Mouse (Mus musculus) intestine, embryonic 15.5 days (tissue): ENCODE results near the gene Klc1. TPM values are rescaled to one million over a fixed set of nuclear protein-coding genes. Genes with fewer than 3 reads are reported as not detected.
"Not testable (repeated sequence)": the region's sequence is repeated elsewhere in the genome, so short reads cannot be mapped to it uniquely, and the experiment has no call there.

Source experiments
- ATAC-seq: fragments of 200-750 bp; cut with Nextera tagmentation; 2 replicates; pipeline ENCODE4 v1.8.0; 2017; ENCODE audit warnings: moderate TSS enrichment, moderate library complexity
- H3K27ac ChIP-seq: fragments of 300-500 bp; sonication (generic); 2 replicates; pipeline ENCODE4 v1.5.1; 2015; ENCODE audit warnings: mild to moderate bottlenecking, inconsistent platforms
- H3K27me3 ChIP-seq: fragments of 300-500 bp; sonication (generic); replicated peaks from 2 replicates; pipeline ENCODE4 v1.6.1; 2015; ENCODE audit warnings: inconsistent platforms
- H3K36me3 ChIP-seq: fragments of 300-500 bp; sonication (generic); 2 replicates; pipeline ENCODE4 v1.6.1; 2015; ENCODE audit warnings: inconsistent platforms
- H3K4me1 ChIP-seq: fragments of 300-500 bp; sonication (generic); replicated peaks from 2 replicates; pipeline ENCODE4 v1.6.1; 2015; ENCODE audit warnings: inconsistent platforms
- H3K4me2 ChIP-seq: fragments of 300-500 bp; sonication (generic); replicated peaks from 2 replicates; pipeline ENCODE4 v1.6.1; 2015; ENCODE audit warnings: mild to moderate bottlenecking, inconsistent platforms
- H3K4me3 ChIP-seq: fragments of 300-500 bp; sonication (generic); replicated peaks from 2 replicates; pipeline ENCODE4 v1.5.1; 2015; ENCODE audit warnings: inconsistent platforms
- H3K9ac ChIP-seq: fragments of 300-500 bp; sonication (generic); 2 replicates; pipeline ENCODE4 v1.6.1; 2015; ENCODE audit warnings: inconsistent platforms
- H3K9me3 ChIP-seq: fragments of 300-500 bp; sonication (generic); 2 replicates; pipeline ENCODE4 v1.6.1; 2016; ENCODE audit warnings: inconsistent platforms
- WGBS: fragments of 180-500 bp; shearing (Covaris S2); methylation state at CpG from one replicate; pipeline ENCODE4 v1.1.7; 2015; 5-methylcytosine and 5-hydroxymethylcytosine counted together
- polyA plus RNA-seq: library from polyadenylated mRNA; unstranded; fragments of >200 nt; fragmentation: Nextera tagmentation; extraction: Ambion mirVana; gene quantifications from 2 replicates; pipeline ENCODE4 v1.2.1, GENCODE M21; 2015

The Klc1 gene
- polyA plus RNA-seq, 1 experiment from 2014 or later, result 91.1 TPM

DNA sequence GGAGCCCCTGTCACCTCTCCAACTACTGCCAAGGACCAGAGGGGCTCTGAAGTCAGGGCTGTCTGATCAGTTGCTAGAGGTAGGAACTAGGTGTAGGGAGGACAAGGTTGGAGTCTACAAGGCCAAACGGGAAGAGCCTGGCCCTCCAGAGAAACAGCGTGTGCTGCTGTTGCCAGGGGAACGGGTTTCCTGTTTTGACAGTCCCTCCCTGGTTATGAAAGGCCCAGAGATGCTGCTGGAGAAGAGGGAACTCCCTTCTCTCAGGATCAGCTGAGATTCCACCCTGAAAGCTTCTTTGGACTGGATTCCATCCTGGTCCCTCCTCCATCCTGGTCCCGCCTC lies 32.6 kb upstream of the Klc1 start:
- Histone ChIP-seq H3K4me1 (peaks cover 4% of the 10 kb centered on the region; the same call in 1 of the 2 replicates), H3K27me3 (no peaks in the 10 kb centered on the region), H3K4me3 (no peak overlapping the region), H3K27ac (0 out of 2 replicates have a peak overlapping the region, but pooled peaks have one; percentile 19), H3K36me3 (0 out of 2 replicates have a peak, but pooled peaks cover 5% of the 10 kb centered on the region), H3K9ac (peak overlapping the region; percentile 18; the same call in 1 of the 2 replicates), H3K9me3 (no peaks in the 10 kb centered on the region), H3K4me2 (no peak overlapping the region)
- WGBS, result 58% methylated on average over 4 of the region's 4 CpGs
- ATAC-seq, result no peak; the same call in 1 of the 2 replicates

DNA sequence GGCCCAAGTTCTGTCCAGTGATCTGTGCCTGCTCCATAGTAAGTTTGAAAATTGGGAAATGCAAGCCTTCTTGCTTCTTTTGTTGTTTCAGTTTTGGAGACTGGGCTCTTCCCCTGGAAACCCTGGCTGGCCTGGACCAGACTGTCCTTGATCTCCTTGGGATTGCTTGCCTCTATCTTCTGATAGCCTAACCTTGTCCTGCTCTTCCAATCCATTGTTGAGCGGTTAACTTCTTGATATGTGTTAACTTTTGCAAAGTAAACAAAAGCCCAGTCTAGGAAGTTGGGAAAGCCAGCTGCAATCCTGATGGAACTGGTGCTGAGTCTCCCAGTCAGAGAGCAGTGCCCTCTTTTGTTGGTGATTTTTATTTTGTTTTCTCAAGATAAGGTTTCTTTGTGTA lies 30.7 kb upstream of the Klc1 start:
- Histone ChIP-seq H3K27me3 (no peaks in the 10 kb centered on the region), H3K4me1 (peaks cover 15% of the 10 kb centered on the region; the same call in 1 of the 2 replicates), H3K9ac (no peak overlapping the region), H3K9me3 (no peaks in the 10 kb centered on the region), H3K27ac (no peak overlapping the region), H3K4me3 (no peak overlapping the region), H3K36me3 (0 out of 2 replicates have a peak, but pooled peaks cover 5% of the 10 kb centered on the region), H3K4me2 (no peak overlapping the region)
- 61% methylated on average over 1 of the region's 1 CpGs for WGBS
- ATAC-seq, result no peak

DNA sequence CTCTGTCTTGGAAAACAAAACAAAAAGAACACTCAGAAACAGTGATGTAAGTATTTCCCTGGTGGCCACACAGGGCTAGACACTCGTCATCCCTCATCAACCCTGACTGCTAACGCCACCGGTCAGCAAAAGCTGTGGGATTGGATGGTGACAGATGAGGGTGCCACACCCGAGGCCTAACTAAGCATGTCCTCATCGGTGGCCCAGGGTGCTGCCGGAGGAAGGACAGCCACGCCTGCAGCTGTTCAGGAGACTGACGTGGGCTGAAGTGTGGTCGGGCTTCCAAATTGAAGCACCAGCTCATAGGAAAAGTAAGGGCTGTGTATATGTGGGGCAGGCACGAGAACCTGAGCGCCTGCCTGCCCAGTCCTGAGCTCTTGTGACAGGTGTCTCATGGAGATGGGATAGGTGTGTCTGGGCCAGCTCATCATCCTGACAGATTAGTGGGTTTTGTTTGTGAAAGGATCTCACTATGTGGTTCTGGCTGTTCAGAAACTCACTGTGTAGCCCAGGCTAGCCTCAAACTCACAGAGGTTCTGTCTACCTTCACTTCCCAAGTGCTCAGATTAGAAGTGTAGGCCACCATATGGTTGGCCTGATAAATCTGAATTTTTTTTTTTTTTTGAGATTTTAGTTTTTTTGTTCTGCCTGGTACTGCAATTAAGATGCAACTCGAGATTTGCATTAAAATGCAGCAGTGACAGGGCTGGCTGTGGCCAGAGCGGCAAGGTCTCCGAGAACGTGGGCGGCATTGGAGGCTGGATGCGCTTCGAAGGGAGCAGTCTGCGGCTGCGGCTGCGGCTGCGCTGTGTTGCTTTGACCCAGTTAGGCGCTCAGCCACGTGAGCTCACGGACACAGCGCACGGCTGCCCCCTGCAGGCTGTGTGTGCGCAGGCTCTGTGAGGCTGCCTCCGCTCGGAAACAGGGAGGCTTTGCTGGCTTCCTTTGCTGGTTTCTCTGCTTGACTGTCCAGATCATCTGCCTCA lies 26.5 kb upstream of the Klc1 start:
- Histone ChIP-seq H3K27ac (no peak overlapping the region), H3K9me3 (no peaks in the 10 kb centered on the region), H3K4me3 (no peak overlapping the region), H3K4me2 (peak overlapping the region; percentile 44), H3K36me3 (0 out of 2 replicates have a peak, but pooled peaks cover 3% of the 10 kb centered on the region), H3K27me3 (no peaks in the 10 kb centered on the region), H3K9ac (no peak overlapping the region), H3K4me1 (peaks cover 11% of the 10 kb centered on the region; the same call in 1 of the 2 replicates)
- 33% methylated on average over 30 of the region's 30 CpGs for WGBS
- ATAC-seq, result peak; percentile 94

DNA sequence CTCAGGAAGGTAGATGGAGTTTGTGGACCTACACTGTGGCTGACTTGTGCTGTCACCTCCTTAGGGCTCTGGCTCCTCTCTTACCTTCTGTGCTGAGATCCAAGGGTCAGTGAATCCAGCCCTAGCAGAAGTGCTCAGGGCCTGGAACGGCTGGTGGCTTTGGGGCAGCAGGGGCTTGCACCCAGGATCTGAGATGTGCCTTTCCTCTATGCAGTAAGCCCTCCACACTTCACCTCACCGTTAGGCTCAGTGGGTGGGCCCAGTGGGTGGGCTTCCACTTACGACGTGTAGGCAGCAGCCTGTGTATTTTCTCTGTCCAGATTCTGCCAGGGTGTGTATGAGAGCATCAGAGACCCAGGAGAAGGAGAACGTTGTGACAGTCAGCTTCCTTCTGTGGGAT lies 25.7 kb upstream of the Klc1 start:
- H3K27ac ChIP-seq, result no peak overlapping the region
- no peak overlapping the region for H3K4me3 ChIP-seq
- ATAC-seq, result peak; percentile 44; the same call in 1 of the 2 replicates
- H3K9ac ChIP-seq, result peak overlapping the region; percentile 32; the same call in 1 of the 2 replicates
- peaks cover 11% of the 10 kb centered on the region; the same call in 1 of the 2 replicates for H3K4me1 ChIP-seq
- no peaks in the 10 kb centered on the region for H3K9me3 ChIP-seq
- no peaks in the 10 kb centered on the region for H3K36me3 ChIP-seq
- no peaks in the 10 kb centered on the region for H3K27me3 ChIP-seq
- H3K4me2 ChIP-seq, result no peak overlapping the region
- WGBS, result 56% methylated on average over 5 of the region's 5 CpGs

DNA sequence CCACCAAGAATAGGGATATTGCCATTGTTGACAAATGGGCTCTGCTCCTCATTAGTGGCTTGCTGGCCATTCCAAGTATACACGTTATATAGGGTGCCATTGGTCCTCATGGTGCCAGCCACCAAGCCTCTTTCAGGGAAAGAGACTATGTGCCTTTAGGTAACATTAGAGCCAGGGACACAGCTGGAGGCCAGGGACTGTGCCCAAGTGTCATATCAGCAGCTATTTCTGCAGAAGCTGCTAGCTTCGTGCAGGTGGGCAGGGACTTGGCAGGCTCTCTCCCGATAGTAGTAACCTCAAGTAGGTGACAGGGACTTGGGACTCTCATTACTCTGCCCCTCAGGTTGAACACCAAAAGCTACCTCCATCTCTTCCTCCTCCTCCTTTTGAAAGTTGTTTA lies 23.7 kb upstream of the Klc1 start:
- peaks cover 11% of the 10 kb centered on the region; the same call in 1 of the 2 replicates for H3K4me1 ChIP-seq
- H3K4me3 ChIP-seq, result no peak overlapping the region
- H3K4me2 ChIP-seq, result no peak overlapping the region
- no peak for ATAC-seq
- H3K27ac ChIP-seq, result no peak overlapping the region
- H3K27me3 ChIP-seq, result no peaks in the 10 kb centered on the region
- H3K9ac ChIP-seq, result no peak overlapping the region
- 91% methylated on average over 3 of the region's 3 CpGs for WGBS
- no peaks in the 10 kb centered on the region for H3K9me3 ChIP-seq
- H3K36me3 ChIP-seq, result no peaks in the 10 kb centered on the region

DNA sequence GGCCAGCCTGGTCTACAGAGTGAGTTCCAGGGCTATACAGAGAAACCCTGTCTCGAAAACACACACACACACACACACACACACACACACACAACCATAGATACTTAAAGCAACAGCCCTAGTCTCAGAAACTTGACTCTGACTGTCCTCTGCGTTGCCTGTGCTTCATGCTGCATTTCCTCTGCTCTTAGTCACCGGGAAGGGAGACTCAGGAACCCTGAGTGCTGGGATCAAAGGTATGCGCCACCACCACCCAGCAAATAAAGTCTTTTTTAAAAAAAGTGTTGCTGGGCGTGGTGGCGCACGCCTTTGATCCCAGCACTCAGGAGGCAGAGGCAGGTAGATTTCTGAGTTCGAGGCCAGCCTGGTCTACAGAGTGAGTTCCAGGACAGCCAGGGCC lies 22.0 kb upstream of the Klc1 start:
- H3K9me3 ChIP-seq, H3K4me3 ChIP-seq, H3K36me3 ChIP-seq, ATAC-seq, H3K27me3 ChIP-seq, H3K9ac ChIP-seq, H3K27ac ChIP-seq, H3K4me2 ChIP-seq: not testable (repeated sequence)
- 85% methylated on average over 8 of the region's 8 CpGs for WGBS
- peaks cover 11% of the 10 kb centered on the region; the same call in 1 of the 2 replicates for H3K4me1 ChIP-seq

DNA sequence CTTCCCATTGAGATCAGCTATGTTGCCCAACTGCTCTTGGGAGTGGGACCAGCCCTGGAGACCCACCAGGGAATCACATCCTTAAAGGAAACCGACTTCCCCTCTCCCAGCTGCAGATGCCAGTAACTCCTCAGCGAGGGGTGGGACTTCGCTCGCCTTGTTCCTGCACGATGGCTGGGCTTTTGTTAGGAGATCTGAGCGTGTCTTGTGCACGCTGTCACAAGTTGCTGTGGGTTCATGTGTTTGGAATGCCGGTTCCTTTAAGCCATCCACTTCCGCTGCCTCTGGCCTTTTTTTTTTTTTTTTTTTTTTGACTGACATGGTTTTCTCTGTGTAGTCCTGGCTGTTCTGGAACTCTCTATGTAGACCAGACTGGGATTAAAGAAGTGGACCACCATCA lies 21.3 kb upstream of the Klc1 start:
- Histone ChIP-seq H3K9ac (no peak overlapping the region), H3K9me3 (no peaks in the 10 kb centered on the region), H3K4me3 (no peak overlapping the region), H3K27me3 (no peaks in the 10 kb centered on the region), H3K27ac (no peak overlapping the region), H3K36me3 (no peaks in the 10 kb centered on the region), H3K4me1 (peaks cover 4% of the 10 kb centered on the region; the same call in 1 of the 2 replicates), H3K4me2 (no peak overlapping the region)
- no peak for ATAC-seq
- WGBS, result 52% methylated on average over 9 of the region's 9 CpGs

DNA sequence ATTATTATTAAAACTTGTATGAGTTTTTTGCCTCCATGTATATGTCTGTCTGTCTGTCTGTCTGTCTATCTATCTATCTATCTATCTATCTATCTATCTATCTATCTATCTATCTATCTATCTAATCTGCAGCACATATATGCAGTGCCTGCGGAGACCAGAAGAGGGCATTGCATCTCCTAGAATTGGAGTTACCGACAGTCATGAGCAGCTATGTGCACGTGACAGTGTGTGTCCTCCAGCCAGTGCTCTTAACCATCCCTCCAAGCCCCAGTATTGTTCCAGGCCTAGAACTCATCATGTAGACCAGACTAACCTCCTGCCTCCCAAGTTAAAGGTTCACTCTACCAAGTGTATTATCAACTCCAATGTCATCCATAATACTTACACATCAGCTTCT lies 19.9 kb upstream of the Klc1 start:
- 0 out of 2 replicates have a peak, but pooled peaks have one; percentile 26 for ATAC-seq
- no peaks in the 10 kb centered on the region for H3K36me3 ChIP-seq
- no peaks in the 10 kb centered on the region for H3K27me3 ChIP-seq
- H3K4me3 ChIP-seq, result no peak overlapping the region
- no peak overlapping the region for H3K27ac ChIP-seq
- no peak overlapping the region for H3K9ac ChIP-seq
- H3K4me2 ChIP-seq, result no peak overlapping the region
- peaks cover 6% of the 10 kb centered on the region for H3K4me1 ChIP-seq
- WGBS, result 15% methylated on average over 3 of the region's 3 CpGs
- H3K9me3 ChIP-seq, result no peaks in the 10 kb centered on the region

DNA sequence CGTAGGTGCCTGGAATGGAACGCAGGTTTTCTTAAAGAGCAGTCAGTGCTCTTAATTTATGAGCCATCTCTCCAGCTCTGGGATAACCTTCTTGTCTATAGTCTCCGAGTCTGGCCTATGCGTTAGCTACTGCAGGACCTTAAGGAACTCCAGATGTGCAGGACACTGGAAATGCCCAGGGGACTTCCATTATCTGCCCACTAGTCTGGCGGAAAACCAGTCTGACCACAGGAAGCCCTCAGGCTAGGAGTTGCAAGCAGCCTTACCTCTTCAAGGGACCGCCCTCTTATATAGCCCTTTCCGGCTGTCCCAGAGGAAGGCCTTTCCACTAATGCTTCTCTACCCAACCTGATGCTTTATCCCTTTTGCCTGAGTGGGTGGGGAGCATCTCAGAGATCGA lies 17.3 kb upstream of the Klc1 start:
- Histone ChIP-seq H3K4me1 (peaks cover 19% of the 10 kb centered on the region), H3K27ac (no peak overlapping the region), H3K36me3 (no peaks in the 10 kb centered on the region), H3K4me2 (no peak overlapping the region), H3K9me3 (no peaks in the 10 kb centered on the region), H3K4me3 (no peak overlapping the region), H3K27me3 (no peaks in the 10 kb centered on the region), H3K9ac (no peak overlapping the region)
- no peak for ATAC-seq
- WGBS, result 65% methylated on average over 8 of the region's 8 CpGs

DNA sequence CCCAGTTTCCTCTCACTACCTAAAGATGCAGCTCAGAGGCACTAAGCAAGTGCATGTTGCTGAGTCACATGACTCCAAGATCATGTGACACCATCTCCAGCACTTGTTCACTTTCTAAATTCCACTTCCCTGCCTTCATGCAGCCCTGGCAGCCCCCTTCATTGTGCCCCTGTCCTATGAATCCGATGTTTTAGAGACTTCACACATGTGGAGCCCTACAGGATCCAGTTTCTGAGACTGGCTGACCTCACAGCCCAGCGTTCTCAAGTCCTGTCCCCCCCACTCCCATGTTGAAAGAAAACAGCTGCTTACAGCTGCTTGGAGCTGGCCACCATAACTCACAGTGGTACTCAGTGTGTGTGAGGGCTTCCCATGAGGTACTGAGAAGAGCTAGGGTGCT lies 15.2 kb upstream of the Klc1 start:
- no peaks in the 10 kb centered on the region for H3K27me3 ChIP-seq
- ATAC-seq, result peak; percentile 71
- peak overlapping the region; percentile 11; the same call in 1 of the 2 replicates for H3K4me2 ChIP-seq
- H3K9ac ChIP-seq, result no peak overlapping the region
- no peaks in the 10 kb centered on the region for H3K36me3 ChIP-seq
- H3K4me1 ChIP-seq, result peaks cover 23% of the 10 kb centered on the region
- H3K9me3 ChIP-seq, result no peaks in the 10 kb centered on the region
- 37% methylated on average over 2 of the region's 2 CpGs for WGBS
- no peak overlapping the region for H3K4me3 ChIP-seq
- H3K27ac ChIP-seq, result peak overlapping the region; percentile 57

DNA sequence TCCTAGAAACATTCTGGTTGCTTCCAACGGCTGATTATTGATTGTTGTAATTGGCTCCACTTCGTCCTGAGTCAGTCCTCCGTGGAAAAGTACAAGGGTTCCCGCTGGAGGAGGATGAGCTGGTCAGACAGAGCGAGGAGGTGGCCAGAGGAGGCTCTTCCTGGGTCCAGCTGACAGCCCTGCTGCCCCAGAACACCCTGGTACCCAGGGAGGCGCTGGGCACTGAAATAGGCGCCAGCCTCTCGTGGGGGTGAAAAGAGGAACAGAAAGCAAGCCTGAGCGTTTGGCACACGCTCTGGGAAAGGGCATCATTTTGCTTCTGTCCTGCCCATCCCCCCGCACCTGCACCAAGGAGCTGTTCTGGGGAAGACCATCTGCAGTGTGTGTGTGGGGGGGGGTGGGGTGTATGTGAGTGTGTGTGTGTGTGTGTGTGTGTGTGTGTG lies 14.6 kb upstream of the Klc1 start:
- Histone ChIP-seq H3K4me2 (0 out of 2 replicates have a peak overlapping the region, but pooled peaks have one; percentile 11), H3K4me3 (no peak overlapping the region), H3K9me3 (no peaks in the 10 kb centered on the region), H3K36me3 (no peaks in the 10 kb centered on the region), H3K27me3 (no peaks in the 10 kb centered on the region), H3K4me1 (peaks cover 23% of the 10 kb centered on the region), H3K9ac (no peak overlapping the region), H3K27ac (peak overlapping the region; percentile 57)
- ATAC-seq, result no peak
- WGBS, result 64% methylated on average over 11 of the region's 11 CpGs

DNA sequence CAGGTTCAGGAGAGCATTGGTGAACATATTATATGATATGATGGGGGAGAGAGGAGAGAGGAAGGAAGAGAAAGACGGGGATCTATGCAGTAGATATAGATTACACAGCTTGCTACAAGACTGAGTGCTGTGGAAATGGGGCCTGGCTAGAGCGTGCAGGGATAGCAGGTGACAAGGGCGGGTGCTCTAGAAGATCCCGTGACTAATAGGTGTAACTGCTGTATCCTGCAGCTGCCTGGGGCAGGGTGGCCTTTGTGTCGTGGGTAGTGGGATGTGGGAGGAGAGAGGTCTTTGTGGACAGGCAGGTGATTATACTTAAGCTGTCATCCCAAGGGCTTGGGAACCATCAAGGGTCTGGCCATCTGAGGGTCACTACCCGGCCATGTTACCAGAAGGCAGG lies 13.4 kb upstream of the Klc1 start:
- Histone ChIP-seq H3K27ac (no peak overlapping the region), H3K4me2 (no peak overlapping the region), H3K4me3 (no peak overlapping the region), H3K27me3 (no peaks in the 10 kb centered on the region), H3K9ac (no peak overlapping the region), H3K9me3 (no peaks in the 10 kb centered on the region), H3K4me1 (peaks cover 23% of the 10 kb centered on the region), H3K36me3 (no peaks in the 10 kb centered on the region)
- no peak; the same call in 1 of the 2 replicates for ATAC-seq
- WGBS, result 82% methylated on average over 6 of the region's 6 CpGs
